Mouse (Mus musculus) hematopoietic stem cell, adult 5-6 weeks (primary cell): ENCODE results near the gene Naa16. TPM values are rescaled to one million over a fixed set of nuclear protein-coding genes. Genes with fewer than 3 reads are reported as not detected.

Experiments used
- ATAC-seq, 2 experiments: fragments of 125-278 bp in 1 of 2; replicated peaks in 1 of 2; 2 replicates each; pipeline ENCODE4 v1.8.0; 2016 to 2017; ENCODE audit warnings: inconsistent platforms in 2 of 2, mild to moderate bottlenecking in 2 of 2, moderate number of reproducible peaks in 2 of 2, low read depth in 1 of 2, moderate TSS enrichment in 1 of 2; ENCODE audit not compliant: low FRiP score in 2 of 2, poor library complexity in 2 of 2, severe bottlenecking in 2 of 2, insufficient read depth in 1 of 2, low TSS enrichment in 1 of 2
- total RNA-seq: library from RNA; stranded (forward); fragments of 172-1452, 232-1000 nt; gene quantifications from 2 replicates; pipeline ENCODE4 v1.2.3, GENCODE M21; 2017

Naa16 gene
- total RNA-seq, result 41.0 and 78.3 TPM in 2 replicates

DNA sequence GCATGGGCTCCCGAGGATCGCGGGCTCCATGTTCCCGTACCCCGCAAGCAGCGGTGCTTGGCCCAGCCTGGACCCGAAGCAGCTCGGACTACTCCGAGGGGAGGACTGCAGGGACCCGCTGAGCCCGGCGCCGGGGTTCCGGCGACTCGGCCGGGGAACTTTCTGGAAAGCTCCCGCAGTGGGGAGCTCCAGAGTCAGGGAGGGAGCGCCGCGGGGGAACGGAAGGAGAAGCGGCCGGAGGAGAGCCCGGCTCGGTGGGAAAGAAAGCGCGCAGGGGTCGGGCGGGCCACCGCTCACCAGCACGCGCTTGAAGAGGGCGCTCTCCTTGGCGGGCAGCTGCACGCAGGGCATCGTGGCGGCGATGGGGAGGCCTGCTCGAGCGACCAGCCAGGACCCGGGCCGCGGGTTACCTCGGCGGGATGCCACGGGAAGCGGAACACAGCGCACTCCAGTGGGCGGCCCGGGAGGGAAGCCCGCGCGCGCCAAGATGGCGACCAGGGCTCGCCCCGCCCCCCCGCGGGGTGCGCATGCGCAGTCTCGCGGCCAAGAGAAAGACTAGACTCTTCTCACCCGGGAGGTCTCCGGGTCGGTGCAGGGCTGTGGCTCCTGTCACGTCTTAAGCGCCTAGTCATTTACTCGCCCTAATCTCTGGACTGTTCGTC is at the start of gene Naa16:
Gene Naa16, minus strand, starts transcription at position 514 of the 662 bp plus-strand sequence.
- ATAC-seq, result peak; percentile 74 to 86

DNA sequence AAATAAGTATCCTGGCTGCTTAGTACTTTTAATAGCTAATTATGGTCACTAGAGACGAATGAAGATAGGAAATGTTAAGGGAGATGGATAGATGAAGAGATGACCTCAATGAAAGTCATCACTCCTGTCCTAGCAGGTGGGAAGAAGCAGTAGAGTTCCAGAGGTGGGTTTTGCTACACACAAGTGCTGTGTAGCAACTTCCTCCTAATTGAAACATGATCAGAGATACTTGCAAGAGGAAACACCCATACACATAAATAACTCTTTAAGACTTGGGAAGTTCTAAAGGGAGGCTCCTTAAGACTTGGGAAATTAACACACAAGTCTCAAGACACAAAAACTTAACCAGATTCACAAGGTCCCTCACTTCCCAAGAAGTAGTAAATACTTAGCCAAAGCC is 43.5 kb upstream of the Naa16 start:
- ATAC-seq, result no peak

DNA sequence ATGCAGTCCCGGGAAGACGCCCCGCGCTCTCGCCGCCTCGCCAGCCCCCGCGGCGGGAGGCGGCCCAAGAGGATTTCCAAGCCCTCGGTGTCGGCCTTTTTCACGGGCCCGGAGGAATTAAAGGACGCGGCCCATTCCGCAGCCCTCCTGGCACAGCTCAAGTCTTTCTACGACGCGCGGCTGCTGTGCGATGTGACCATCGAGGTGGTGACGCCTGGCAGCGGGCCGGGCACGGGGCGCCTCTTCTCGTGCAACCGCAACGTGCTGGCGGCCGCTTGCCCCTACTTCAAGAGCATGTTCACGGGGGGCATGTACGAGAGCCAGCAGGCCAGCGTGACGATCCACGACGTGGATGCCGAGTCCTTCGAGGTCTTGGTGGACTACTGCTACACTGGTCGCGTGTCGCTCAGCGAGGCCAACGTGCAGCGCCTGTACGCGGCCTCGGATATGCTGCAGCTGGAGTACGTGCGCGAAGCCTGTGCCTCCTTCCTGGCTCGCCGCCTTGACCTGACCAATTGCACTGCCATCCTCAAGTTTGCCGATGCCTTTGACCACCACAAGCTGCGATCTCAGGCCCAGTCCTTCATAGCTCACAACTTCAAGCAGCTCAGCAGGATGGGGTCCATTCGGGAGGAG is 36.3 kb upstream of the Naa16 start:
- peak in 1 of 2 experiments; percentile 5; a peak in 1 of 4 replicates for ATAC-seq

DNA sequence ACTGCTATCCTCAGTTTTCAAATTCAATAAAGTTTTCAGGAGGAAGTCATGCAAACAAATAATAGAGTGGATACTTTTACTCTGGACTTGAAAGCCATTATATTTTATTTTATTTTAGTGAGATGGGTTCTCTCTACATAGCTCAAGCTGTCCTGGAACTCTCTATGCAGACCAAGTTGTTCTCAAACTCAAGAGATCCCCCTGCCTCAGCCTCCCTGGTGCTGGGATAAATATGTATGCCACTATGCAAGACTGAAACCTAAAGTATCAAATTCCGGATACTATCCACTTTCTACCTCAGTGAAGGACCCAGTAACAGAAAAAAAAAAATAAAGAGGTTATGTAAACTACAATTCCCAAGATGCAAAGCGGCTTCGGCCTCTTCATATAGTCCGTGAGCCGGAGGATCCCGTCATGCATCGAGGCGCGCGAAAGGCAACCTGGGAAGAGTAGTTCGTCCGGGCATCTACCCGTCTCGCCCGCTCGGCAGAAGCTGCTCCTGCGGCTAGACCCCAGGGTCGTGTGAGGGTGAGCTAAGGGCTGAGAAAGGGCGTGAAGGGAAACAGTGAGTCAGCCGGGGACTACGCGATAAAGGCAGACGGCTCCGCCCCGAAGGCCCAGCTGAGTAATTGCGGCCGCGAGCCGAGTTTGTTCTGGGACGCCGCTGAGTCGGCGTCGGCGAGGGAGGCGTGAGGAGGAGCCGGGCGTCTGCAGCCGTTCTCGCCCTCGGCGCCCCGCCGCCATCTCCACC is 35.6 kb upstream of the Naa16 start, which contains the start of gene Kbtbd7:
Gene Kbtbd7, plus strand, starts transcription at position 533 of the 751 bp plus-strand sequence.
- peak; percentile 99 for ATAC-seq

DNA sequence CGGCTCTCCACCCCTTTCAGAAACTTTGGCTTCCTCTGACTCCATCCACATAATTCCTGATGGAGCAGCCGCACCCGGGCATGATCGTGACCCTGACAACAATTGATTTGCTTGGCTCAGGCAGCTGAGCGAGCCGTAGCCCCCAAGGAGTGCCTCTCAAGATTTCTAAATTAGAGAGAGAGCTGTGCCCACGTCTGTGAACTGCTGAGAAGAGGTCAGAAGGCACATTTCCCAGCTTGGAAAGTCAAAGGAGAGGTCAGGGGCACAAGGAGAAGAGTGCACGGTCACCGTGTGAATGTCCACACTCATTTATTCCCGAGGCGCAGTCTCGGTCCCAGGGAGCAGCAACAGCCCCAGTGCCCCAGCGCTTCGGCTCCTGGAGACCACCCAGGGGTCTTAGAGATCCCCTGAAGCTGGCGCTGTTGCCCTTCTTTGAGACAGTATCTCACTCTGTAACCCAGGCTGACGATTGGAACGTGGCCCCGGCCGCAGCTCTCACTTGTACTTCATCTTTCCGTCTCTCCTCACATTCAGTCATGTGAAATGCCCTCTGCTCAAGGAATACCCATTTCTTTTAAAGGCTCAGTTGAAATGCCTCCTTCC is 29.6 kb upstream of the Naa16 start:
- ATAC-seq, result no peak

DNA sequence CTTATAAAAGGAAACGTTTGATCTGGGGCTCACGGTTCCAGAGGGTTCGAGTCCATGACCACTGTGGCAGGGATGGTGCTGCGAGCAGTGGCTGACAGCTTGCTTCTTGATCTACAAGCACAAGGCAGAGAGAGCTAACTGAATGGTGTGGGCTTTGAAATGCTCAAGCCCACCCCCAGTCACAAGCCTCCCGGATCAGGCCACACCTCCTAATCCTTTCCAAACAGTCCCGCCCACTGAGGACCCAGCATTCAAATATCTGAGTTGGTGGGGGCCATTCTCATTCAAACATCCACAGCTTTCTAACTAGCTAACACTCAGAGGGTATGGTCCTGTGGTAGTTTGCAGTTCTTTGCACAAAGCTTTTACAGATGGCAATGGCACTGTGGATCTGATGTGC is 22.5 kb upstream of the Naa16 start:
- no peak for ATAC-seq

DNA sequence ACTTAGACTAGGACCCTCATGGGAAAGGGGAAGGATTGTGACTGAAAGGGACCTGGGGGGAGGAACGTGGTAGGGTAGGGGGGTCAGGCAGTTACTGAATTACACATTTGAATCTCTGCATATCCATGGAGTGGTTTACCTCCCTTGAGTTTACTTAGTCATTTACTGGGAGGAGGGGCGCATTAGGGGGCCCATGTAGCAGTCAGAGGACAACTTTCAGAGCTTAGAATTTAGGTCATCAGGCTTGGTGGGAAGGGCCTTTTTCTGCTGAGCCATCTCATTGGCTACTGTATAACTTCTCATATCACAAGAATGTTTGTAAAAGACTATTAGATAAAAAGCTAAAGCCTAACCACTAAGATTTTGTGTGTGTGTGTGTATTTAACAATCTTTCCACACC is 20.1 kb upstream of the Naa16 start:
- no peak for ATAC-seq

DNA sequence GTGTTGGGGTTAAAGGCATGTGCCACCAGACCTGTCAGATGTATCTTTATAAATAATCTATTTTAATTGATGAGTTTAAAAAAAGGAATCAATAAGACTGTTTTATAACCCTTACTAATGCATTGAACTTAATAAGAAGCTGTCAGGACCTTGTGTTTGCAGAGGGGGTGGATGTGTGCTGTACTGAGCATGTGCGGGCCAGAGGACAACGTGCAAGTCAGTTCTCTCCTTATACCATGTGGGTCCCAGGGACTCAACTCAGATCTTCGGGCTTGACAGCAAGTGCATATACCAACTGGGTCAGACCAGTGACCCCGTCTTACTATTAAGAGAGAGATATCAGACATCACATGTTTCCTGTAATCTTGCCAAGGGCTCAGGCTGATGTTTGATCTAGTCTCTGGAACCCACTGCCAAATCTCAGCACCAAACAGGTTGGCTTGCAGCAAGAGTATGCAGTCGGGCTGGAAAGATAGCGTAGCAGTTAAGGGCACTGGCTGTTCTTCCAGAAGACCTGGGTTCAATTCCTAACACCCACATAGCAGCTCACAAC is 18.8 kb upstream of the Naa16 start:
- no peak for ATAC-seq

DNA sequence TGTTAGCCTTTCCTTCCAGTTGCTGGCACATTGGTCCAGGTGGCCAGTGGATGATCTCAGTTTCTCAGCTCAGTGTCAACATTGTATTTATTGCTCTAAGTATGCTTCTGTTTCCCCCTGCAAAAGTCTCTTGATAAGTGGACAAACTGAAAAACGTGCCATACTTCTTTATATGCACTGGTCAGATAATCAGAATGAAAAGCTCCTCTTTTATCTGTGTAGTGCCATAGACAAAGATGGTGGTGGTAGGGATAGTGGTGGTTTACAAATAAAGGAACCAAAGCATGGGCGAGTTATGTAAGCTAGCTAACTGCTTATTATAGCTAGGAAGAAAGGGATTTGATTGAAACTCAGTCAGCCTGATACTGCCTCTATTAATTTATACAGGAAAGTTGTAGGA is 17.1 kb upstream of the Naa16 start:
- no peak for ATAC-seq

DNA sequence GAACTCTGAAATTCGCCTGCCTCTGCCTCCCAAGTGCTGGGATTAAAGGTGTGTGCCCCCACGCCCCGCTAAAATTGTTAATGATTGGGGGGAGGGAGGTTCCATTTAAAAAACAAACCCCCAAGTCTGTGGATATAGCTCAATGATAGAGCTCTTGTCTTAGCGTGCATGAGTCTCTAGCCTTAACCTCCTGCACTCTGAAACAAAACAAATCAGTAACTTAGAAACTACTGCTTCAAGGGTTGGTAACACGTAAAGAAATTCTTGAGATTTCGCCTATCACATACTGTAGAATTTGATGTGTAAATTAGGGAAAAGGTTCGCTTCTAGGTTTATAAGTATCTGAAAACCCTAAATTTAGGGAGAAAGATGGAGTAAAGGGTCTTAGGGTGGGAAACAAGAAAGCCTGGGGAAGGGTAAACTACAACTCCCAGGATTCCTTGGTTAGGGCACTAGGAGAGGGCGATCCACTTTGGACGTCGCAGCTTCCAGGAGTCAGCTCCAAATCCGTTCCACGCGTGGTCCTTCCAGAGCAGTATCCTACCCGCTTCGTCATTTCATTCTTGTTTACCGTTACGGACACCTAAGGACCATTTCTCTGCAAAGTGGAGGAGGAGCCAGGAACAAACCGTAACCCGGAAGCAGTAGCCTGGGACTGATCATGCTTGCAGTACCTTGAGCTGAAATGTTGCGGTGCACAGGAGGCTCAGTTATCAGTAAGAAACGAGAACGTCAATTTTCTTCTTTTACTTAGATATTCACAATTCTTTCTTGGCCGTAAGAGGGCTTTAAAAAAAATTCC is 6.9 kb upstream of the Naa16 start, which contains the start of gene Mtrf1:
Gene Mtrf1, plus strand, starts transcription at position 452 of the 802 bp plus-strand sequence.
- peak; percentile 84 to 86 for ATAC-seq

DNA sequence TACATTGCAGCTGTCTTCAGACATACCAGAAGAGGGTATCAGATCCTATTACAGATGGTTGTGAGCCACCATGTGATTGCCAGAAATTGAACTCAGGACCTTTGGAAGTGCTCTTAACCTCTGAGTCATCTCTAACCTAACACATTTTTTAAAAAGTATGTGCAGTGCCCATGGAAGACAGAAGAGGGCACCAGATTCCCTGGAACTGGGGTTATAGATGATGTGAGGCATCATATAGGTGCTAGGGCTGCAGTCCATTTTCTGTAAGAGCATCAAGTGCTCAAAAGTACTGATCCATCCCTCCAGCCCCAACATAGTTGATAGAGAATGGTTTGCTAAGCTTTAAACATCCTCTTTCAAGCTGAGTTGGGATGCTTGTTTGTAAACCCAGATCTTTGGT is 4.0 kb upstream of the Naa16 start:
- peak; percentile 25 to 40; a peak in 2 of 4 replicates for ATAC-seq

DNA sequence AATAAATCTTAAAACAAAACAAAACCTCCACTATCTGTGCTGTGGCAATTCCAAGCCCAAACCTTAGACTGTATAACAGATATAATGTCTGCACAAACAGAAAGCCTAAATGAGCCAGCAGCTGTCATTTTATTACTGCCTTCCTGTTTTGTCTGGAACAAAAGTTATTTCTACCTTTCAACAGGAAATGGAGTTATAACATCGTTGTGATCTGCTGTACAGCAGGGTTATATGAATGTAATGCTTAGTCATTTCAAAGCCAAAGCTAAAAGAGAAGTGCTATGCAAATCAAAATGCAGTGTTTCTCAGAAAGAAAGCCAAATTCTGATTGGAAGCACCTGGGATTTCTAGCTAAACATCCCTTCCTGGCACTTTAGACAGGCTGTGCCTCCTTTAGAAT is 2.7 kb upstream of the Naa16 start:
- ATAC-seq, result no peak

DNA sequence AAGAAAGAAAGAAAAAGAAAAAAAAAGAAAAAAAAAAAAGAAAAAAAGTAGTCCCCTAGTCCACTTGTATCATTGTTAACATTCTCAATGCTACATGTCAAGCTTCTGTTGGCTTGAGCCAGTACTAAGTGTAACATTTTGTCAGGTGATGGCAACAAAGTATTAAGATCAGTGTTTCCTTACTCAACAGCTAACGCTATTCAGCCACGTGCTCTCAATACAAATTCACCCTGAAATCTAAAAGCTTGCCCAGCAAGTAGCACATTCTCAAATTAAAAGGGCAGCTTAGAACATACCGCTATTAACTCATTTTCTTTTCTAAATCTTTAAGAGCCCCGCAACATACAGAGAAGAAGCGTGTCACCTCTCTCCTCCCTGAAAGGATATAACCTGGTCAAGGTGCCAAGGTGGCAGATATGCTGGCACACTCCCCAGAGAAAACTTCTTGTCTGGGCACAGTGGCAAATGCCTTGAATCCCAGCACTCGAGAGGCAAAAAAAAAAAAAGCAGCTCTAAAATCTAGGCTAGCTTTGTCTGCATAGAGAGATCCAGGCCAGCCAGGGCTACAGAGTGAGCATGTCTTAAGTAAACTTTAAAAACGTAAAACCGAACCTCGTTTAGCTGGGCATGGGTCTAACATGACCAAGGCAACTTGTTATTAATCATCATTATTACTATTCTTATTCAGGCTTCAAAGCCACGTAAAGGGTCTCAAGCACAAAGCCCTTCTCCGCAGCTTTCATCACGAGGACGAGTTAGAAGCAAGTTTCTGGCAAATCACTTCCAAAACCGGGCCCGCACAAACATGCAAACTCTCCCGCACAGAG is 927 bp downstream of the Naa16 start:
- ATAC-seq, result no peak; a peak in 1 of 4 replicates

DNA sequence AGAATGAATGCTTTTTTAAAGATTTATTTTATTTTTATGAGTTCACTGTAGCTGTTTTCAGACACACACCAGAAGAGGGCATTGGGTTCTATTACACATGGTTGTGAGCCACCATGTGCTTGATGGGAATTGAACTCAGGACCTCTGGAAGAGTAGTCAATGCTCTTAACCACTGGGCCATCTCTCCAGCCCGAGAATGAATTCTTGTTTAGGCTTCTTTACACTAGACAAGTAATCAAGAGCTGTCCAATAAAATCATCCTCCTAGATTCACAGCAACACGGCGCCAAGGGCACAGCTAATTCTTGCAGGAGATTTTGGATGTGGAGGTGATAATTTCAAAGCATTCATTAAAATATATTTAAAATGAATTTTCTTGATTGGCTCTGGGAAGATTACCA is 2.3 kb downstream of the Naa16 start:
- no peak for ATAC-seq

DNA sequence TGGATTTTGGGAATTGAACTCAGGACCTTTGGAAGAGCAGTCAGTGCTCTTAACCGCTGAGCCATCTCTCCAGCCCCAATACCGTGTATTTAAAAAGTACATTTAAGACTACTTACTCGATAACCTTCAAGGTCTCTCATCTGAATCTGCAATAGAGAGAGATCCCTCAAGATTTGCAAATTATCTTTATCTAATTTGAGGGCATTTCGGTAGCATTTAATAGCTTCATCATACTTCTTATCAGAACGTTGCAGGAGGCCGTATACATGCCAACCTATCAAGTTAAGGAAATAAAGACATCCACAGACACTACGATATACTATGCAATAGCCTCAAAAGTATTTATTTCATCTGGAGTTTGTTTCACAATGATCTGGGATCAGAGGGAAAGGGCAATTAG is 7.5 kb downstream of the Naa16 start:
- no peak for ATAC-seq

DNA sequence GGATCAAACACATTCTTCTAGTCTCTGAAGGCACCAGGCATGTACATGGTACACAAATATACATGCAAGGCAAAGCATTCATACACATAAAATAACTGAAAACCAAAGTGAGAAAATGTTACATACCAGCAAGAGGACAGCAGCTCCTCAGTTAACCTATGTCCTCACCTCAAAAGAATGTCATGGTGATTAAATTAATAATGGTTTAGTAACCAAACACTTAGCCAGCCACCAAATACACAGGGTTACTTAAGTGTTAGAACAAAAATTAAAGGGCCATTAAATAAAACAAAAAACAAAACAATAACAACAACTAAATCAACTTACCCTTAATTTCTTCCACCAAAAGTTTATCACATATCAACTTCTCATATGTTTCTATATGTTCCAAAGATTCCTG is 13.5 kb downstream of the Naa16 start:
- no peak for ATAC-seq
